Mouse (Mus musculus) liver, adult 2 months (tissue): ENCODE measurements around the gene Fkbp8. TPM values are rescaled to one million over a fixed set of nuclear protein-coding genes. Genes with fewer than 3 reads are reported as not detected.

ENCODE experiments used
- DNase-seq: peaks from one replicate; pipeline ENCODE4 v3.0.0-alpha.2; 2011; ENCODE audit warnings: low read depth, low spot score; ENCODE audit errors: extremely low read depth
- H3K27ac ChIP-seq: fragments of 200-500 bp; replicated peaks from 2 replicates; pipeline ENCODE4 v1.5.1; 2012; ENCODE audit warnings: low read depth, mild to moderate bottlenecking, control low read depth, inconsistent platforms, low read length; ENCODE audit not compliant: insufficient read depth
- H3K27me3 ChIP-seq: fragments of 200-500 bp; 2 replicates; pipeline ENCODE4 v1.6.1; 2012; ENCODE audit warnings: mild to moderate bottlenecking, moderate library complexity, low read length, inconsistent platforms; ENCODE audit not compliant: control insufficient read depth, insufficient read depth
- H3K36me3 ChIP-seq: fragments of 200-500 bp; 2 replicates; pipeline ENCODE4 v1.6.1; 2012; ENCODE audit warnings: low read length, inconsistent platforms; ENCODE audit not compliant: control insufficient read depth, insufficient read depth
- H3K4me1 ChIP-seq: fragments of 200-500 bp; 2 replicates; pipeline ENCODE4 v1.6.1; 2011; ENCODE audit warnings: low read length; ENCODE audit not compliant: control insufficient read depth, insufficient read depth
- H3K4me3 ChIP-seq: fragments of 200-500 bp; 2 replicates; pipeline ENCODE4 v1.5.1; 2011; ENCODE audit warnings: low read depth, mild to moderate bottlenecking, control low read depth, low read length, moderate library complexity; ENCODE audit not compliant: insufficient read depth
- H3K79me2 ChIP-seq: fragments of 200-500 bp; 2 replicates; pipeline ENCODE4 v1.6.1; 2012; ENCODE audit warnings: inconsistent platforms, mild to moderate bottlenecking, low read length, moderate library complexity; ENCODE audit not compliant: control insufficient read depth, insufficient read depth
- H3K9ac ChIP-seq: fragments of 200-500 bp; 2 replicates; pipeline ENCODE4 v1.6.1; 2012; ENCODE audit warnings: low read depth, mild to moderate bottlenecking, control low read depth, inconsistent platforms, low read length
- CTCF ChIP-seq: fragments of 200-500 bp; IDR thresholded peaks from 2 replicates; pipeline ENCODE4 v1.5.1; 2011; ENCODE audit warnings: low read depth, low read length, control low read depth
- POLR2A ChIP-seq: fragments of 200-500 bp; IDR thresholded peaks from 2 replicates; pipeline ENCODE4 v1.6.1; 2011; ENCODE audit warnings: low read length, control low read depth; ENCODE audit not compliant: insufficient read depth; ENCODE audit errors: extremely low read depth
- whole genome bisulfite sequencing: fragments of 180-500 bp; shearing (Covaris S2); methylation state at CpG from one replicate; pipeline ENCODE4 v1.1.7; 2018; 5-methylcytosine and 5-hydroxymethylcytosine counted together
- polyA plus RNA-seq: library from polyadenylated mRNA; depleted of rRNA; stranded (reverse); fragments of >200 nt; gene quantifications from 2 replicates; pipeline ENCODE4 v1.2.3, GENCODE M21; 2012
- total RNA-seq: library from RNA; depleted of rRNA; stranded (reverse); fragments of >200 nt; gene quantifications from 2 replicates; pipeline ENCODE4 v1.2.3, GENCODE M21; 2014

The Fkbp8 gene
- total and polyA plus RNA-seq, 2 experiments, result 271 to 455 TPM

GRCm38 (mm10) chr8:70558334-70558733 lies 30.8 kb downstream of the Fkbp8 start:
- DNase-seq, result peak; percentile 51
- TF ChIP-seq CTCF, result 0 out of 2 replicates have a peak, but pooled peaks have one; percentile 23
- TF ChIP-seq POLR2A, result no peak

DNA sequence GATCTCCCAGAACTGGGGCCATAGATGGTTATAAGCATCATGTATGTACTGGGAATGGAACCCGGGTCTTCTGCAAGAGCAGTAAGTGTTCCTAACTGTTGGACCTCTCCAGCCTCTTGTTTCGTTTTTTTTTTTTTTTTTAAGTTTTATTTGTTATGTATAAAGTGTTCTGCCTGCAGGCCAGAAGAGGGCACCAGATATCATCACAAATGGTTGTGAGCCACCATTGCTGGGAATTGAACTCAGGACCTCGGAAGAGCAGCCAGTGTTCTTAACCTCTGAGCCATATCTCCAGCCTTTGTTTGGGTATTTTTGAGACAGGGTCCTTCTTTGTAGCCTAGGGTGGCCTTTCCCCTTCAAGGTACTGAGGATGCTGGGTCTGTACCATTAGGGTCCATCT lies 31.5 kb downstream of the Fkbp8 start:
- peak overlapping the region; percentile 55 for H3K27ac ChIP-seq
- WGBS, result 57% methylated on average over 3 of the region's 3 CpGs
- peaks cover 78% of the 10 kb centered on the region for H3K4me1 ChIP-seq

More at GRCm38 (mm10) chr8:70558334-70558733, 30.8 kb downstream of the Fkbp8 start:
- H3K36me3 ChIP-seq, result no peaks in the 10 kb centered on the region
- no peaks in the 10 kb centered on the region for H3K27me3 ChIP-seq
- H3K4me3 ChIP-seq, result no peak overlapping the region
- WGBS, result 27% methylated on average over 4 of the region's 4 CpGs
- H3K9ac ChIP-seq, result peak overlapping the region; percentile 11; the same call in 1 of the 2 replicates
- H3K4me1 ChIP-seq, result peaks cover 78% of the 10 kb centered on the region
- H3K27ac ChIP-seq, result peak overlapping the region; percentile 55
- H3K79me2 ChIP-seq, result peaks cover 49% of the 10 kb centered on the region

GRCm38 (mm10) chr8:70560096-70560495 lies 32.6 kb downstream of the Fkbp8 start:
- Histone ChIP-seq H3K4me1 (peaks cover 79% of the 10 kb centered on the region), H3K4me3 (no peak overlapping the region), H3K27me3 (no peaks in the 10 kb centered on the region), H3K36me3 (no peaks in the 10 kb centered on the region), H3K79me2 (peaks cover 58% of the 10 kb centered on the region), H3K27ac (peak overlapping the region; percentile 68), H3K9ac (no peak overlapping the region)
- peak; percentile 45 for DNase-seq
- TF ChIP-seq POLR2A (no peak), CTCF (peak; percentile 73)
- WGBS, result 41% methylated on average over 2 of the region's 2 CpGs

More for the DNA sequence above, 31.5 kb downstream of the Fkbp8 start:
- Histone ChIP-seq H3K4me3 (no peak overlapping the region), H3K9ac (no peak overlapping the region), H3K27me3 (no peaks in the 10 kb centered on the region), H3K36me3 (no peaks in the 10 kb centered on the region), H3K79me2 (peaks cover 49% of the 10 kb centered on the region)
- TF ChIP-seq CTCF (0 out of 2 replicates have a peak, but pooled peaks have one; percentile 4), POLR2A (no peak)
- DNase-seq, result no peak

DNA sequence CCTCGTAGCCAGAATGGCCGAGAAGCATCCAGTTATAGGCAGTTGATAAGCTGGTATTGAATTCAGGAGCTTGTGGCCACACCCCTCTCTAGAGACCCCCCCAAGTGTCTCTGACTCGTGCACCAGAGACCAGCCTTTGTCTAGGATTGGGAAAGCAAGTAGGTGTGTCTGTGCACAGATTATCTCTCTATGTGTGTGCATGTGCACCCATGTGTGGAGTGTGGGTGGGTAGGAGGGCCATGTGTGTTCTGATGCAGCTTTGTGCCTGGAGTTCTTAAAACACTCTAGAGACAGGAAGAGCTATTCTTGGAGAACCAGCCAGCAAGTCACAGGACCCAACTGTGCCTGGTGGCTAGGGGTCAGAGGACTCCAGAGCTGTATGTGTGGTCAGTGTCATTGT lies 33.0 kb downstream of the Fkbp8 start:
- Histone ChIP-seq H3K36me3 (no peaks in the 10 kb centered on the region), H3K9ac (peak overlapping the region; percentile 30; the same call in 1 of the 2 replicates), H3K79me2 (peaks cover 61% of the 10 kb centered on the region), H3K4me1 (peaks cover 82% of the 10 kb centered on the region), H3K27me3 (no peaks in the 10 kb centered on the region), H3K4me3 (no peak overlapping the region), H3K27ac (peak overlapping the region; percentile 68)
- TF ChIP-seq CTCF (no peak), POLR2A (no peak)
- 58% methylated on average over 3 of the region's 3 CpGs for WGBS
- DNase-seq, result no peak

- TF ChIP-seq CTCF (no peak), POLR2A (no peak)
- H3K4me1 ChIP-seq, result peaks cover 79% of the 10 kb centered on the region
- H3K27ac ChIP-seq, result peak overlapping the region; percentile 68
- WGBS, result 28% methylated on average over 4 of the region's 4 CpGs
- no peak for DNase-seq
- H3K4me3 ChIP-seq, result no peak overlapping the region
- no peaks in the 10 kb centered on the region for H3K36me3 ChIP-seq
- H3K79me2 ChIP-seq, result peaks cover 57% of the 10 kb centered on the region
- H3K27me3 ChIP-seq, result no peaks in the 10 kb centered on the region
- peak overlapping the region; percentile 30; the same call in 1 of the 2 replicates for H3K9ac ChIP-seq
Measured at GRCm38 (mm10) chr8:70561357-70561756, 33.8 kb downstream of the Fkbp8 start.

DNA sequence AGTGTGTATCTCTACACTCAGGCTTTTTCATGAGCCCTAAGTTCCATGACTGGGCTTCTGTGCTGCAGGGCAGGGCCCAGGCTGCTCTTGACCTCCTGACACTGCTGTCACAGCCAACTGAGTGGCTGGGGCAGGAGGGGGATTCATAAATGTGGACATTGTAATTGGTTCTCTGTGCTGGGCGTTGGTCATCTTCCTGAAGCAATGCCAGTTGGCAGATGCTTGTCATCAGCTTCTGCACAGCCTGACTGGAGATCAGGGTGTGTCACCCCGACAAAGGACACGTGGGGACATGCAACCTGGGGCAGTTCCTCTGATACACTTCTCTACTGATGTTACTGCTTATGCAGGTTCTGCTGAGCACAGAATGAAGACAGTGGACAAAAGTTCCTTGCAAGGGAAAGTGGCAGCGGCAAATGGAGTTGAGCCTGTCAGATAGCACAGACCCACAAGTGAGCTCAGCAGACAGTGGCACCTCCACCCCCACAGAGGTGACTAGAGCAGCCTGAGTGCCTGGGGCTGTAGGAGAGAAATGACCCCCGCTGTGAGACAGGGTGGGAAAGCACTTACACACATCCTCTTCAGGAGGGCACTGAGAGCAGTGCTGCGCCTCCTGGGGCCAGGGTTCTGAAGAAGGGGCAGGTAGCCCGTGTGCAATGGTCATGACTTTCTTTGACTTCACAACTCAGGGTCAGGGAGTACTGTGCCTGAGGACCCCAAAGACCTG lies 34.4 kb downstream of the Fkbp8 start:
- Histone ChIP-seq H3K79me2 (peaks cover 58% of the 10 kb centered on the region), H3K36me3 (no peaks in the 10 kb centered on the region), H3K4me3 (no peak overlapping the region), H3K27ac (peak overlapping the region; percentile 68), H3K4me1 (peaks cover 79% of the 10 kb centered on the region), H3K27me3 (no peaks in the 10 kb centered on the region), H3K9ac (peak overlapping the region; percentile 14; the same call in 1 of the 2 replicates)
- no peak for TF ChIP-seq CTCF
- no peak for TF ChIP-seq POLR2A
- DNase-seq, result peak; percentile 98
- WGBS, result 46% methylated on average over 7 of the region's 7 CpGs
